Mouse (Mus musculus) neural tube, embryonic 12.5 days (tissue): ENCODE measurements around the gene Plppr4. TPM values are rescaled to one million over a fixed set of nuclear protein-coding genes. Genes with fewer than 3 reads are reported as not detected.
A peak's percentile ranks its signal among the peaks of the same experiment; 100 is the strongest.

Source experiments
- ATAC-seq: fragments of 200-750 bp; cut with Nextera tagmentation; 2 replicates; pipeline ENCODE4 v1.8.0; 2017; ENCODE audit warnings: low read depth, mild to moderate bottlenecking, moderate TSS enrichment, moderate library complexity; ENCODE audit not compliant: low FRiP score
- H3K27ac ChIP-seq: fragments of 300-500 bp; sonication (generic); 2 replicates; pipeline ENCODE4 v1.5.1; 2016
- H3K27me3 ChIP-seq: fragments of 300-500 bp; sonication (generic); replicated peaks from 2 replicates; pipeline ENCODE4 v1.6.1; 2016; ENCODE audit warnings: mild to moderate bottlenecking
- H3K36me3 ChIP-seq: fragments of 300-500 bp; sonication (generic); 2 replicates; pipeline ENCODE4 v1.6.1; 2016; ENCODE audit warnings: mild to moderate bottlenecking
- H3K4me1 ChIP-seq: fragments of 300-500 bp; sonication (generic); 2 replicates; pipeline ENCODE4 v1.6.1; 2016
- H3K4me2 ChIP-seq: fragments of 300-500 bp; sonication (generic); replicated peaks from 2 replicates; pipeline ENCODE4 v1.6.1; 2016; ENCODE audit warnings: mild to moderate bottlenecking
- H3K4me3 ChIP-seq: fragments of 300-500 bp; sonication (generic); 2 replicates; pipeline ENCODE4 v1.5.1; 2016
- H3K9ac ChIP-seq: fragments of 300-500 bp; sonication (generic); 2 replicates; pipeline ENCODE4 v1.6.1; 2016; ENCODE audit warnings: mild to moderate bottlenecking
- H3K9me3 ChIP-seq: fragments of 300-500 bp; sonication (generic); 2 replicates; pipeline ENCODE4 v1.6.1; 2016; ENCODE audit warnings: mild to moderate bottlenecking
- WGBS: fragments of 180-500 bp; shearing (Covaris S2); methylation state at CpG from one replicate; pipeline ENCODE4 v1.1.7; 2016; 5-methylcytosine and 5-hydroxymethylcytosine counted together
- polyA plus RNA-seq: library from polyadenylated mRNA; unstranded; fragments of >200 nt; fragmentation: Nextera tagmentation; extraction: Ambion mirVana; gene quantifications from 2 replicates; pipeline ENCODE4 v1.2.1, GENCODE M21; 2016

Plppr4 gene
- 0.76 and 0.82 TPM in 2 replicates for polyA plus RNA-seq

DNA sequence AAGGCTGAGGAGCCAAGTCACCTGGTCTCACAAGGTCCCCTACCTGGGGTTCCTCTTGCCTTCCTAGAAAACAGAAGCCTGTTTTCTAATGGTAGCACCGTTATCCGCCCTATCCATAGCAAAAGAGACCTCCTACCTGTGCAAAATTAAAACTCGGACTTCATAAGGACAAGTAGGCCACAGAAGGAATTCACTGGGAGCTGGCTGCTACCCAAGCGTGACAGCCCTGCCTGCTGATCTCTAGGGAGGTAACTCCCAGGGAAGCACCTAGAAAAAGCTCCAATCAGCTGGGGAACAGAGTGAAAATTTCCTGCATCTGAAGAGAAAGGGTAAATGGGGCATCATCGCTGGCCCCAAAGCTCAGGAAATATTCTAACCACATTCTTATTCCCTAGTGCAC lies at the start of gene Plppr4:
Gene Plppr4, minus strand, starts transcription at position 349 of the 400 bp plus-strand sequence.
- Histone ChIP-seq H3K36me3 (no peaks in the 10 kb centered on the region), H3K9ac (peak within 1 kb of the TSS; percentile 53), H3K27me3 (peaks cover 5% of the 10 kb centered on the region; the same call in 1 of the 2 replicates), H3K4me1 (no peaks in the 10 kb centered on the region), H3K27ac (no peak within 1 kb of the TSS), H3K4me2 (peak within 1 kb of the TSS; percentile 89), H3K9me3 (no peaks in the 10 kb centered on the region), H3K4me3 (peak within 1 kb of the TSS; percentile 50)
- ATAC-seq, result peak; percentile 34; the same call in 1 of the 2 replicates
- WGBS, result 46% methylated on average over 5 of the region's 5 CpGs

GRCm38 (mm10) chr3:117405821-117406220 lies 45.1 kb upstream of the Plppr4 start:
- H3K9ac ChIP-seq, result no peak overlapping the region
- no peak overlapping the region for H3K4me2 ChIP-seq
- no peak overlapping the region for H3K27ac ChIP-seq
- H3K4me1 ChIP-seq, result no peaks in the 10 kb centered on the region
- H3K36me3 ChIP-seq, result no peaks in the 10 kb centered on the region
- no peak for ATAC-seq
- H3K4me3 ChIP-seq, result no peak overlapping the region
- H3K27me3 ChIP-seq, result no peaks in the 10 kb centered on the region
- 86% methylated on average over 2 of the region's 2 CpGs for WGBS
- H3K9me3 ChIP-seq, result no peaks in the 10 kb centered on the region

GRCm38 (mm10) chr3:117403740-117404139 lies 43.1 kb upstream of the Plppr4 start:
- no peaks in the 10 kb centered on the region for H3K36me3 ChIP-seq
- no peak overlapping the region for H3K27ac ChIP-seq
- H3K4me3 ChIP-seq, result no peak overlapping the region
- no peaks in the 10 kb centered on the region for H3K4me1 ChIP-seq
- 93% methylated on average over 3 of the region's 3 CpGs for WGBS
- H3K9me3 ChIP-seq, result no peaks in the 10 kb centered on the region
- no peak for ATAC-seq
- no peak overlapping the region for H3K4me2 ChIP-seq
- H3K27me3 ChIP-seq, result no peaks in the 10 kb centered on the region
- H3K9ac ChIP-seq, result no peak overlapping the region

GRCm38 (mm10) chr3:117366041-117366440 lies 5.4 kb upstream of the Plppr4 start:
- no peak overlapping the region for H3K4me3 ChIP-seq
- H3K36me3 ChIP-seq, result no peaks in the 10 kb centered on the region
- ATAC-seq, result no peak
- H3K27me3 ChIP-seq, result no peaks in the 10 kb centered on the region
- H3K27ac ChIP-seq, result no peak overlapping the region
- 86% methylated on average over 1 of the region's 1 CpGs for WGBS
- no peaks in the 10 kb centered on the region for H3K9me3 ChIP-seq
- H3K4me1 ChIP-seq, result no peaks in the 10 kb centered on the region
- H3K4me2 ChIP-seq, result no peak overlapping the region
- H3K9ac ChIP-seq, result no peak overlapping the region

- Histone ChIP-seq H3K36me3 (no peaks in the 10 kb centered on the region), H3K4me2 (peak overlapping the region; percentile 89), H3K4me1 (no peaks in the 10 kb centered on the region), H3K27ac (no peak overlapping the region), H3K27me3 (peaks cover 5% of the 10 kb centered on the region; the same call in 1 of the 2 replicates), H3K9ac (peak overlapping the region; percentile 53), H3K4me3 (peak overlapping the region; percentile 50), H3K9me3 (no peaks in the 10 kb centered on the region)
- peak; percentile 87 for ATAC-seq
- WGBS, result 3% methylated on average over 46 of the region's 46 CpGs
These were observed 772 bp downstream of the Plppr4 start for GRCm38 (mm10) chr3:117359686-117360521.

GRCm38 (mm10) chr3:117358981-117359628 lies 1.6 kb downstream of the Plppr4 start:
- peak; percentile 38; the same call in 1 of the 2 replicates for ATAC-seq
- H3K36me3 ChIP-seq, result no peaks in the 10 kb centered on the region
- WGBS, result 81% methylated on average over 5 of the region's 5 CpGs
- peak overlapping the region; percentile 89 for H3K4me2 ChIP-seq
- H3K27me3 ChIP-seq, result peaks cover 5% of the 10 kb centered on the region; the same call in 1 of the 2 replicates
- H3K4me3 ChIP-seq, result peak overlapping the region; percentile 50; the same call in 1 of the 2 replicates
- H3K9ac ChIP-seq, result no peak overlapping the region
- H3K27ac ChIP-seq, result no peak overlapping the region
- no peaks in the 10 kb centered on the region for H3K4me1 ChIP-seq
- no peaks in the 10 kb centered on the region for H3K9me3 ChIP-seq

DNA sequence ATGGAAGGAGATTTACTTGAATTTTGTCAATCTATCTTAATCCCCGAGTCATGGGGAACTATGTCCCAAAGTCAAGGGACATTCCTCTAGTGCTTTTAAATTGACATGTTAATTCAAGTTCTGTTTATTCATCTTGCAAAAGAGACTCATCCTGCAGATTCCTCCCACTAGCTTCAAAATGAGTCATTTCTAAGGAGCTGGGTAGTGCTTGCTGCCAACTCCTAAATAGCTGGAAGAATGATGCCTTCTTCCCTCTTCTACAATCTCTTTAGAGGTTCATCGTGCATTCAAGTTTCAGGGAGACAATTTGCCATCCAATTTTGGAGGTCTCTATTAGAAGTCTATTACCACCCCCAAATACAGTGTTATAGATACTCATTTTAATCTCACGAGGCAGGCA lies 3.3 kb downstream of the Plppr4 start:
- Histone ChIP-seq H3K4me1 (no peaks in the 10 kb centered on the region), H3K9ac (no peak overlapping the region), H3K4me3 (no peak overlapping the region), H3K27me3 (peaks cover 5% of the 10 kb centered on the region; the same call in 1 of the 2 replicates), H3K4me2 (no peak overlapping the region), H3K9me3 (no peaks in the 10 kb centered on the region), H3K27ac (no peak overlapping the region), H3K36me3 (no peaks in the 10 kb centered on the region)
- WGBS, result 85% methylated on average over 3 of the region's 3 CpGs
- ATAC-seq, result no peak

DNA sequence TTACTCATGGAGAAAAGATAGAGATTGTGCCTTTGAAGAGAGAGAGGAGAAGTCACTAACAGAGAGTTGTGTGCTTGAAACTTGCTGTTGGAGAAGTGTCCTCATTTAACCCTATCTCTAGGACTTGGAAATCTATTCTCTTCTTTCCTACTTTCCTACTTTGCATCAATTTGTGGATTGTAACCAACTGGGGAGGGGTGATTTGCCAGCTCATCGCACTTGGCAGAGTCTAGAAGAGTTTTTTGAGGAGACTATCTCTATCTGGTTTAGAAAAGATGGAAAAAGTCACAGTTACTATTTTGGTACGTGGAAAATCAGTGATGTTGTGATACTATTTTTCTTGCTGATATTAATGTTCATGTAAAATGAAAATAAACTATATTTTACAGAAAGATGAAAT lies 6.7 kb downstream of the Plppr4 start:
- ATAC-seq, result no peak
- no peaks in the 10 kb centered on the region for H3K4me1 ChIP-seq
- no peak overlapping the region for H3K9ac ChIP-seq
- no peak overlapping the region for H3K4me3 ChIP-seq
- H3K27ac ChIP-seq, result no peak overlapping the region
- WGBS, result 84% methylated on average over 2 of the region's 2 CpGs
- H3K36me3 ChIP-seq, result no peaks in the 10 kb centered on the region
- H3K9me3 ChIP-seq, result no peaks in the 10 kb centered on the region
- no peak overlapping the region for H3K4me2 ChIP-seq
- no peaks in the 10 kb centered on the region; the same call in 1 of the 2 replicates for H3K27me3 ChIP-seq

GRCm38 (mm10) chr3:117346351-117346750 lies 14.3 kb downstream of the Plppr4 start:
- ATAC-seq, result no peak
- Histone ChIP-seq H3K27ac (no peak overlapping the region), H3K4me3 (no peak overlapping the region), H3K27me3 (no peaks in the 10 kb centered on the region), H3K36me3 (no peaks in the 10 kb centered on the region), H3K9me3 (no peaks in the 10 kb centered on the region), H3K4me1 (no peaks in the 10 kb centered on the region), H3K4me2 (no peak overlapping the region), H3K9ac (no peak overlapping the region)
- WGBS, result 80% methylated on average over 1 of the region's 1 CpGs

DNA sequence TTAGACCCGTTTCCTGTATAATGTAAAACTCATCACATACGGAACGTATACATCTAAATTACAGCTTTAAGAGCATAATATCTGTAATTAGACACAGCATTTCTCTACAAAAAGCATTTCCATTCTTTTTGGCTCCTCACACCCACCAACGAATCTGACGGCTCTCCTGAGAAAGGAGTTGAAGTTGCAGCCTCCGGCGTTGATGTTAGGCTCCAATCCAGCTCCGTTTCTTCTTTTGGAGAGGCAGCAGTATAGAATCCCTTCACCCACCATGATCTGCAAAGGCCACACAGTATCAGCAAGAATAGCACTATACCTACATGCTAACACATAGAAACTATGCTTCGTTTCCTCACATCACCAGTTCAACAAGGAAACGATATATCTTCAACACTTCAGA lies 29.2 kb downstream of the Plppr4 start:
- Histone ChIP-seq H3K27ac (no peak overlapping the region), H3K36me3 (no peaks in the 10 kb centered on the region), H3K9ac (no peak overlapping the region), H3K4me1 (no peaks in the 10 kb centered on the region), H3K4me2 (no peak overlapping the region), H3K9me3 (no peaks in the 10 kb centered on the region), H3K27me3 (no peaks in the 10 kb centered on the region), H3K4me3 (no peak overlapping the region)
- no peak for ATAC-seq
- 93% methylated on average over 10 of the region's 10 CpGs for WGBS

- no peak for ATAC-seq
- Histone ChIP-seq H3K36me3 (no peaks in the 10 kb centered on the region), H3K9ac (no peak overlapping the region), H3K27me3 (no peaks in the 10 kb centered on the region), H3K27ac (no peak overlapping the region), H3K4me2 (no peak overlapping the region), H3K4me3 (no peak overlapping the region), H3K9me3 (no peaks in the 10 kb centered on the region), H3K4me1 (no peaks in the 10 kb centered on the region)
- 81% methylated on average over 6 of the region's 6 CpGs for WGBS
These were observed 31.2 kb downstream of the Plppr4 start for GRCm38 (mm10) chr3:117329485-117329884.

GRCm38 (mm10) chr3:117326551-117326950 lies 34.1 kb downstream of the Plppr4 start:
- H3K36me3 ChIP-seq, result no peaks in the 10 kb centered on the region
- ATAC-seq, result no peak
- no peaks in the 10 kb centered on the region for H3K4me1 ChIP-seq
- H3K4me3 ChIP-seq, result no peak overlapping the region
- WGBS, result 89% methylated on average over 5 of the region's 5 CpGs
- H3K9ac ChIP-seq, result no peak overlapping the region
- no peak overlapping the region for H3K27ac ChIP-seq
- no peaks in the 10 kb centered on the region for H3K27me3 ChIP-seq
- H3K9me3 ChIP-seq, result no peaks in the 10 kb centered on the region
- no peak overlapping the region for H3K4me2 ChIP-seq
